Mouse (Mus musculus) urinary bladder, postnatal 4 days (tissue): ENCODE results near the gene Nrxn2.
A peak's percentile ranks its signal among the peaks of the same experiment; 100 is the strongest.

ENCODE experiments used
- DNase-seq, 2 experiments: peaks; one replicate each; pipeline ENCODE4 v3.0.0; 2021 to 2022; ENCODE audit warnings: low spot score in 2 of 2

Gene Nrxn2

DNA sequence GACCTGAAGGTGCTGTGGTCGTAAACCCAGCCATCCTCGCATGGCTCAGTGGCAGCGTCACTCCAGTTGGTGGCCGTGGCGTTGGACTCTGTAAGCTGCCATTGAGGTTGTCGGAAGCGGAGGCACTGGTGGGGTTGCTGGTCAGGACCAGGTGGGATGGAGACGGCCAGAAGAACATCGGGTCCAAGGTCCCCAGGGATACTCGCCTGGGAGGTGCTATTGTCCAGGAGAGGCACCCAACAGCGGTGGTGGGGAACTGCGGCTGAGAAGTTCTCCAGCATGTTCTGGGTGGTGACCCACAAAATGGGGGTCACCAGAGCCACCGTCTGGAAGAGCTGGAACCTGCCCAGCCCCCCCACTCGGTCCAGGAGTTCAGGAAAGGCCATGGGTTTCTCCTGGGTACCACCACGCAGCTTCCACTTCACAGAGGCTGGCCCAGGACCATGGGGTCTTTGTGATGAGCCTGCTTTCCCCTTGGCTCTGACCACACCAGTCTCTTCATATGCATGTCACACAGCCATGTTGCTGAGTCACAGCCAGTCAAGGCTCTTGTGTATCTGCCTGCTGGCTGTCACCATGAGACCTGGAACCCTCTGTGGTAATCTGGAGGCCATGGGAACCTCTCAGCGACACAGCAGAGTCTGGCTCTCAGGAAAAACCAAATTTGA is 124.0 kb downstream of the Nrxn2 start, which contains the start of gene Slc22a12:
TSS of gene Slc22a12 (minus strand) at position 666 of the 668 bp plus-strand sequence.
- no peak for DNase-seq

DNA sequence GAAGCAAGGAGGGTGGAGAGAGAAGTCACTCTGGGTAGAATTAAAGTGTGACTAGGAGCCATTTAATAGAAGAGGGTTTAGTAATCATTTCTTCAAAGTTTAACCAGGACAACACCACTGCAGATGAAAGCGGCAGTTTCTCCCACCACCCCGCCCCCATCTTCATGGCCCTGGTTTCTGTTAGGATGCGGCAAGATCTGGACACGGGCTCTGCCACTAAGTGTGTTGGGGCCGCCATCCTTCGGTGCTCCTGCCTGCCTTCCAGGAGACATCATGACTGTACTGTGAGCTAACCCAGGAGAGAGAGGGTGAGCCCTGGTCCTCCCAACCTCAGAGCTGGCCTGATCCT is 124.5 kb downstream of the Nrxn2 start:
- DNase-seq, result no peak

DNA sequence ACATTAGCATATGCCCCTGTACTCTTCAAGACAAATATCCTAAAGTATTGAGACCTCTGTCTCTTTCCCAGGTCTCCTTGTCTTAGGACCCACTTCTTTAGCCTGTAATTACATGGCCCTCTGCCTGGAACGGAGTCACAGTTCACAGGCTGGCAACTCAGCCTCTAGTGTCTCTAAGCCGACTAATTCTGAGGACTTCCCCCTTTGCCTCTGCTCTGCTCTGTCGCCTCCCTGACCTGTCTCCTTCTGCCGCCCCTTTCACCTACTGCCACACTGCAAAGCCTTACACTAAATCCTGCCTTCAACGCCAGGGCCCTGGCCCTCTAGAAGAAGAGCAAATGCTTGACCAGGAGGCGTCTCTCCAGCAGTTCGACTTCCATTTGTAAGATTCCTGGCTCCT is 125.0 kb downstream of the Nrxn2 start:
- no peak for DNase-seq

DNA sequence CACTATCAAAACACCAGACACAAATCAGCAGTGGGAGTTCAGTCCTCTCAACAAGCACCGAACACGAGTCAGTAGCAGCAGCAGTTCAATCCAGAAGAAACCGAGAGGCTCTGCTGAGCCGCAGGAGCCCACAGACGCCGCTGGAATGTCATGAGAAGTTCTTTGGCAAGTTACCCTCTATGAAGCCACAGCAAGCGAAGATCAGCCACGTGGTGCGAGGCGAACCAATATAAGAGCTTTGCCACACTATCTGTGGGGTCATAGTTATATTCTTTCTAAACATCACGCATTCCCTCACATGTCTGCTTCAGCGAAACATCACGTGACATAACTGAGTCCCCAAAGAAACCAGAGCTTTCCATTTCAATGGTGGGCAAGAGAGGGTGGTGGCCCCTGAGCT is 126.2 kb downstream of the Nrxn2 start:
- no peak for DNase-seq

DNA sequence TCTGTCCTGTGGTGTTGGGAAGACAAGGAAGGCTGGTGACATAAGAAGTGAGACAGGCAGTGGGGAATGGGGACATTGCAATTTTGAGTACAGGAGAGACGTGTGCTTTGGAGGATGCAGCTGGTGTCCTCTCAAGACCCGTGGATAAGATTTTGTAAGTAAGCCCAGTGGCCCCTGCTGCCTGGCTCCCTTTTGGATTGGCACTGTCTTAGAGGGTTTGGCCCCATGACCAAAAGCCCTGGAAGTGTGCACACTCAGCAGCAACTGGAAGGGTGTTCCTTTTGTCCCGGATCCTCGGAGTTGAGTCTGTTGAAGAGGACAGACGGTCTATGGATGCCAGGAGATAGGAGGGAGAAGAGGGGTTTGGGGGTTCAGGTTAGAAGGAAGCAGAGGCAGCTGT is 127.0 kb downstream of the Nrxn2 start:
- DNase-seq, result no peak

DNA sequence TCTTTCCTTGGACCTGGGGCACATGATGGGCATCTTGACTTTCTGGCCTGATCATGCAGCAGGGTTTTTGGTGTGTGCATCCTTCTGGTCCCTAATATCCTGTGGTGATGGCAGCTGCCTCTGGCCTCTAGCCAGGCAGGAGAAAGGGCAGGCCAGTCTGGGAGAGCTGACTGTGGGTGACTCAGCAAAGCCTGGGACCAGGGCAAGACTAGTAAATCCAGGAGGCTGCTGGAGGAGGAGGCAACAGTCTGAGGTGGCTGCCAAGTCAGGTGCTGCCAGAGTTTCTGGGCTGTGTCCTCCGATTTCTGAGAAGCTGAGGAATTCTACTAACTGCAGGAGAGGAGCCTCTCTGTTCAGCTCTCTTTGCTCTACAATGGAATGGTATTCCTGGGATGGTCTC is 127.6 kb downstream of the Nrxn2 start:
- no peak for DNase-seq

DNA sequence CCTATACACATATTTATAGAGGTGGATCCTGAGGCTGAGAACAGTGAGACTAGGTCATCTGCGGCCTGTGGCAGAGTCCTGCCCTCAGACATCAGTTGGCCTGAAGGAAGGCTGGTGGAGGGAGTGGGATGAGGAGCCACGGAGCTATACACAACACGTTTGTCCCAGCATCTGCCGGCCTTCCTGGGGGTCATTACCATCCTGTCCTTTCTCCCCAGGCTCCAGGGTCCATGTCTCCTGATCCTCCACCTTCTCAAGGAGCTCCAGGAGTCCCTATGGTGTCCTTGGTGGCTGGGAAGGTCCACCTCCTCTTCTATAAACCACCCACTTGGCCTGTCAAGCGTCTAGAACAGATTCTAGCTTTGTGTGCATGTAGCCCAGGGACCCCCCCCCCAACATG is 129.3 kb downstream of the Nrxn2 start:
- no peak for DNase-seq

DNA sequence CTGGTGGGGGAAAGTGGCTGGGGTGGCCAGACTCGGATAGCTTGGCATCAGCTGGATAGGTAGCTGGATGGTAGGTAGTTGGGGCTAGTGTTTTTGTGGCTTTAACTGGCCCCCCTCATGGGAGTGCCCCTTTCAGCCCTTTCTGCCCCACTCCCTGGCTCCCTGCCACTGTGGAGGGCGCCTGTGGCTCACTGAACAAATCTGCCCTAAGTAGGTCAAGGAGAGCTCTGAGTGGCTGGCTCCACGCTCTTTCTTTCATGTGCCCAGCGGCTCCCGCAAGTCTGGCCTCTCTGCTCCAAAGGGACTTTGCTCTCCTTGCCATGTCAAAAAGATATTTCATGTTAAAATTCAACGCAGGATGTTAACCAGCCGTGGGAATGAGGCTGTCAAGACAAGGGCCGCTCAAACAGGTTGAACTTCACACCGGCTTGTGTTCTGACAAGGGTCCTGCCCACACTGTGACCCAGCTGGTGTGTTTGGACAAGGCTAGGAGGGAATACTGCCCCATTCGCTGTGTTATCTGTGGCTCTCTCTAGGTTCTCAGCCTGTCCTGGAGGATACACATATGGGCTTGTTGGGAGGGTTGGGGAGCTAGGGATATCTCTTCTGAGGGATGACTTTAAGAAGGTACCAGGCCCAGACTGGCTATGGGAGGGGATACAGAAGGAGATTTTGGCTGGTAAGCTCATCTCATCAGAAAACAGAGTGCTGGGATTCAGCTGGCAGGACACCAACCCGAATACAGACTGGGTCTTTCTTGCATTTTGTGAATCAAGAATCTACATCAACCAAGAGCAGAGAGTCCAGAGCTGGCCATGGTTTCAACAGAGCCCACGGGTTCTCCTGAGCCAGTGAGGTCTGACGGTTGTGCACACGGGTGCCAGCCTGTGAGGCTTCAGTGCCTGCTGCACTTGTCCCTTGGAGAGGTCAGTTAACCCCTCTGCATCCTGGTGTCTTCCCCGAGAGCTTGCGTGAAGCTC is 130.2 kb downstream of the Nrxn2 start:
- DNase-seq, result no peak

DNA sequence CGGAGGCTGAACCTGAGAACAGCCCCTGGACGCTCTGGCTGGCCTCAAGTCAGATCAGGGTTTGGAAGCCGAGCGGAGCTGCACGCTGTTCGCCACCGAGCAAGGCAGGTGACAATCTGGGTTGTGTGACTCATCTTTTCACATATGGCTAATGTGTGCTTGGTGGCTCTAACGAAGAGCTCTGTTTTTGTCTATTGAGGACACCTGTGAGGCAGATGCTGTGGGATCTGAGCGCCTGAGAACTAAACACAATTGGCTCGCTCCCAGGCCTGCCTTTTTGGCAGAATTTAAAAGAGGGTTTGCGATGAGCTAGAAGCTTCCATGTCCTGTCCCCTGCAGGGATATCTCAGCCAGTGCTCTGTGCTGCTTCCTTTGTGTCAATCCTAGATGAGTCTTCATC is 131.0 kb downstream of the Nrxn2 start:
- DNase-seq, result no peak

DNA sequence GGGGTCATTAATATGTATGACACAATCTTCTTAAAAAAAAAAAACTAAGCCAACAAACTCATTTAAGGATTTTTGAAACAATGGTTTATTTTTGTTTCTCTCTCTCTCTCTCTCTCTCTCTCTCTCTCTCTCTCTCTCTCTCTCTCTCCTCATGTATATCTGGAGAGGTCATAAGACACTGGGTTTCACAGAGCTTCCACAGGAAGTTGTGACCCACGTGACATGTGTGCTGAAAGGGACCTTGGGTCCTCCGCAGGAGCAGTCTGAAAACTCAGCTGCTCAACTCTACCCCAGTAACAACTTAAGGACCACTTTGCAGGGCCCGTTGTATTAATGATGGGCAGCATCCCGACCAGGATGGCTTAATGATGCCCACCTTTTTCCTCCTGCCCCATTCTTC is 132.7 kb downstream of the Nrxn2 start:
- DNase-seq, result no peak

DNA sequence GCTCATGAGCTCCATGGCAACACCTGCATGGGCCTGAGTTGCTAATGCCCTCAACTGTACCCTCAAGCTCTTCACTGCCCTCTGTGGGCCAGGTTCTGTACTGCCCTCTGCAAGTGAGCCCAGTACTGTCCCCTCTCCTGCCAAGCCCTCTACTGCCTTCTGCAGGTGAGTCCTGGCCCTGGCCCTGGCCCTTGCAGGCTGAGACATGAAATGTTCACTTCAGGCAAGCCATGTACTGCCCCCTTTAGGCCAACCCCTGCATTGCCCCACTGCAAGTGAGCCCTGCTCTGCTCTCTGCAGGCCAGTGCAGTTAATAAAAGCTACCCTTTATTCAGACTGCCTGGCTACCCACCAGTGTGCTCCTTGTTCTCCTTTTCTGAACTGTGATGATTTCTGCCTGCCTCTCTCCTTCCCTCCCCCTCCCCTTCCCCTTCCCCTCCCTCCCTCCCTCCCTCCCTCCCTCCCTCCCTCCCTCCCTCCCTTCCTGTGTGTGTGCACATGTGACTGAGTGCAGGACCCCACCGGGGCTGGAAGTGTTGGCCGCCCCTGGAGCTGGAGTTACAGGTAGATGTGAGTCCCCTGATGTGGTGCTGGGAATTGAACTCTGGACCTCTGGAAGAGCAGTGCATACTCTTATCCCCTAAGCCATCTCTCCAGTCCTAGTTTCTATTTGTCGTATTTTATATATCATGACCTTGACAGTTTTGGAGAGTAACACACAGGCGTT is 133.9 kb downstream of the Nrxn2 start:
- DNase-seq, result peak in 1 of 2 experiments; percentile 46

DNA sequence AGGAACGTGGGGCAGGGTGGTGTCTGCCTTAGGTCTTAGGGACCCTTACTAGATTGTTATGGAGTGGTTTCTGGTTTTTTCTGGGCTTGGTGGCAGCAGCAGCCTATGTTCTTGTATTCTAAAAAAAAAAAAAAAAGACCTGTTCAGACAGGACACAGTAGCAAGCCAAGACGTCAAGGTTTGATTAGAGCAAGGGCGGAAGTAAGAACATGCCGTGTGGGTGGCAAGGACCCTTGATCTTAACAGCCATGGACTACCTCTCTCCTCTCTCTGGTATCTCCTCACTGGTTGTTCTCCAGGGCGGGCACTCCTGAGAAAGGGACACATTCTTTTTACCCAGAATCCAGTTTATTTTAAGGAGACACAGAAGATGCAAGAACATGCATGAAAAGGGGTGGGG is 134.6 kb downstream of the Nrxn2 start:
- DNase-seq, result no peak

DNA sequence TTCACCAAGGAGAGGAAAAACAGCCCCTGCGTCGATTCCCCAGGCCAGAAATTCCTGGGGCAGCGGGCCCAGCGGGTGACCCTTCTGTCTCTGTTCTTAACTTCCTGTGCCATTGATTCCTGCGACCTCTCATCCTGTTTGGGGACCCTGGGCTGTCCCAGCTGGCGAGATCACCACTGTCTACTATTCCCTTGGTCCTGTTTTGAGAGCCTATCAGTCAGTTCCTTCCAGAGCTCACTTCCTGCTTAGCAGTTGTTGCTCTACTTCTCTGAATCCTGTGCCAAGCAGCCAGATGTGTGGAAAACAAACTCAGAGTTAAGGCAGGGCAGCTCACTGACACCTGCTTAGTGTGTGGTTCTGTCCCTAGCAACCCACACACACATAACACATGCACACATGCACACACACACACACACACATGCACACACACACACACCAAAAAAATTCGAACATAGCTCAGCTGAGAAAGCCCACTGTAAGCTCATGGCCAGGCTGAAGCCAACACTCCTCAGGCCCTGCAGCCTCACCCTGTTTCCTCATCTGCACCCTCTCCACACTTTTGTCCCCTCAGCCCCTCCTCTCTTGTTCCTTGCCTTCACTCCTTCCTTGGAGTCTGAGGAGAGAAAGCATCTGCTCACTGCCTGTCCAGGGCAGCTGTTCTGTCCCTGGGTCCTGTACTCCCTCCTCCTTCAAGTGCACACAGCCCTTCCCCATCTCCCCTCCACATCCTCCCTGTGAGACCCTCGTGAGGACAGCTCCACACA is 135.5 kb downstream of the Nrxn2 start:
- no peak for DNase-seq

DNA sequence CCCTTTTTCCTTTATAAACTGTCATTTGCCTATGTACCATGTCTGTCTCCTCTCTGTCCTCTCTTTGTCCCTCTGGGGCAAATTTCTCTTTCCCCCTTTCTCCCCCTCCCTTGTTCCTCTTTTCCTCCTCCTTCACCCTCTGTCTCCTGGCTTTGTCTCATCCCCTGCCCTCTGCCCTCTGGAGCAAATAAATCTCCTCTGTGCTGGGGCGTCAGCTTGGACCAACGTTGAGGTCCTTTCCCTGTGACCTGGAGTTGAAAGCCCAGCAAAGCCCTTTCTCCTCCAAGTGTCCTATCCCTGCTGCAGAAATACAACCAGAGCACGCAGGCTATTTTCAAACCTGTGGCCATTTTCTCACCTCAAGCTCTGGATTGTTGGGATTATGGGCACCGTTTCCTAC is 141.0 kb downstream of the Nrxn2 start:
- DNase-seq, result no peak

DNA sequence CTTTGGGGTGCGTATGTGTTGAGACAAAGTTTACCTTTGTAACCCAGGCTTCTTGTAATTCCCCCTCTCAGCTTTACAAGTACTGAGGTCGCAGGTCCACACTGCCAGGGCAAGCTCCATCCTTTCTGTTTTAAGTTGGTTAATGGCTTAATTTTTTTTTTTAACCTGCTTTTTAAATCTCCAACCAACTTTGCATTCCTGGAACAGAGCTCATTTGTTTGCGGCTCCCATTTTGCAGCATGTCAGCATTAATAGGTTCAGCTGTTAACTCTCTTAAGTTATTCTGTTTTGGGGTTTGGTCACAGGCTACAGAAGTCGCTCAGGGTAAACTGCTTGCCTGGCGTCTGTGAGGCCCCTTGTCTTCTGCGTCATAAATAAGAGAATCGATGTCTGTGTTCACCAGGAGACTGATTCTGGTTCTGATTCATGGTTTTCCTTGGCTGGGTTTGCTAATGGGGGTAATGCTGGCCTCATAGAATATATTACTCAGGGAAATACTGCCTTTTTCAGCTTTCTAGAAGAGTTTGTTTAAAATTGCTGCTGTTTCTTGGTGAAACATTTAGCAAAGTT is 141.8 kb downstream of the Nrxn2 start:
- DNase-seq, result no peak

DNA sequence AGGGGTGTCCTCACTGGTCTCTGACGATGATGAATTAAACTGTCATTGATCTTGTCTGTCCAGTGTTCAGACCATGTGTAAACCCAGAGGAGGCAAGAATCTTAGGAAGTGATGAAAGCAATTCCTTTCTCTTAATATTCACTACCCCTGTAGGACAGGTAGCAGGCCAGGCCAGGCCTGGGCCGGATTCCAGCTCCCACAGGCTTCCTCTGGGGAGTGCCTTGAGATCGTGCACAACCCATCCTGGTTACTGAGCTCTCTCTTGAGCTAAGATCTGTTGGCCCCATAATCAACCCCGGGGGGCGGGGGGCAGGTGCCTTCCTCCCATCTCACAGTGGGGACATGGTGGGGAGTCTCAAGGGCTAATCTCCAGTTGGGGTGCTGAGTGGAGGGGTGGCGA is 146.6 kb downstream of the Nrxn2 start:
- DNase-seq, result no peak

DNA sequence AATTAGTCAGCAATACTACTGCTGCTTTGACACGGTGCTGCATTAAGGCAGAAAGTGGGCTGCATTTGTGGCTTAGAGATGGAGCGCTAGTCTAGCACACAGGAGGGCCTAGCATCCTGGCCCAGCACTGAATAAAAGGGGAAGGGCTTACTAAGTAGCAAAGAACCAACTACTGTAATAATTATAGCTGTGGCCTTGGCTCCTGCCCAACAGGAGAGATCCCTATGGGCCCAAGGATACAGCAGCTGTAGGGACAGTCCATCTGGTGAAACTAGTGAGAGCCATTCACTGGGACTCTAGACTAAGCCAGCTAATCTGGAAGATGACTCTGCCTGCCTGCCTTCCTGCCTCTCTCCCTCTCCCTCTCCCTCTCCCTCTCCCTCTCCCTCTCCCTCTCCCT is 147.9 kb downstream of the Nrxn2 start:
- no peak for DNase-seq

DNA sequence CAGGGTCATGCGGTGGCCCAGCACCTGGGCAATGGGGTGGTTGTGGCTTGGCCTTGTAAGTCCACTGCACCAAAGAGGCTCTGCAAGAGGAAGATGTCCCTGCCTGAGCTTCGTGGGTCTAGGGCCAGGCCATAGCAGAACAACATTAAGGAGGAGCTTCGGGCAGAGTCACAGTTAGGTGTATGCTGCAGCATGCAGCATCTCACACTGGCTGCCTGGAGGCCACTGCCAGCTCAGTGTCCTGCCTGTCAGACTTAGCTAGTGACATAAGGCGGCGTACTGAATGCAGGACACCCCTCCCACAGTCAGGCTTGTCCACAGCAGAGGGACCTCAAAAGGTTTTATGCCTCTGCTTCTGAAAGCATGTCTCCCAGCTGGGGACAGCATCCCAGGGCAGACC is 150.5 kb downstream of the Nrxn2 start:
- DNase-seq, result no peak

DNA sequence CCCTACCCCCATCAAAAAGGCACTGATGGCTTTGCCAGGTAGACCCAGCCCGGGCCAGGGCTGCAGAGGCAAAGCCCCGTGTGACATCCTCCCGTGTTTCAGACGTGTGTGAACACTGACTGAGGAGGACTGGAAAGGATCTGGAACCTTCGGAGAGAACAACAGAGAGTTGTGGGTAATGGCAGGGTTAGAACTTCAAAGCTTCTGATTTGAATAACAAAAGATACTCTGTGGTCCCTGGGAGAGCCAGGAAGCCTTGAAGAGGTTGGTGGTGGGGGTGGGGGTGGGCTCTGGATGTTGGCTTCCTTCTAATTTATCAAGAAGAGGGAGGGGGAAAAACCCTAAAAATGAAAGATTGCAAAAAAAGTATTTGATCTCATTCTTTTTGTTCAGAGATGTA is 151.0 kb downstream of the Nrxn2 start:
- no peak for DNase-seq

DNA sequence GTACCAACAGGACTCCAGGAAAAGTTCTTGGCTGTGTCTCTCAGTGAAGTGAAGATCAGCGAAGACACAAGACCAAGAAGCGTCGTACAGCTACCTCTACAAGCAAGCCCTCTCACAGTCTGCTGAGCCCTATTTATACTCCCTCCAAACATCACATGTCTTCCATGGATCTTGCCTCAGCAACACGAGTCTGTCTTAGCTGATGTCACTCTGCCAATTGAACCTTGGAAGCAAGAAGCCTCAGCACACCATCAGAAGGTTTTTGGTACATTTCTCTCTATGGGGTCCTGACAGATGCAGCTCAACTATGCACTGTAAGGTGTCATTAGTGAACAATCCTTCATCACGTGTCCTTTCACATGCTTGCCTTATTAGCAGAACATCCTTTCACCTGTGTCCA is 152.9 kb downstream of the Nrxn2 start:
- DNase-seq, result no peak

DNA sequence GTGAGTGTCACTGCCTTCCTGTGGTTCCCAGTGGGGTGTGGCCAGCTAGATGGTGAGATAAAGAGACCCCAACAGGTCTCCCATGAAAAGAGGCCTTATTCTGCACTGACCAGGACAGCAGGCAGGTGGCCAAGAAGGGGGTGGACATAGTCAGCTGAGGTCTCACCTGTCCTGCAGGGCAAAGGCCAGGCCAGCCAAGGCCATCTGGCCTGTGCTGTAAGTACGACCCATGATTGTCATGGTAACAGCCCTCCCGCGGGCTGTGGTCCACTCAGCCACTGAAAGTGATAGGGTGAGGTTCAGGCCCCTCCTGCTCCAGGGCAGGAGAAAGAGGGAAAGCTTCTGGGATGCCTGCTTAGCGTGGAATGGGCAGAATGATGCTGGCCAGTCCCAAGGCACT is 153.5 kb downstream of the Nrxn2 start:
- DNase-seq, result no peak
